ENCODE assay signal across 8 mouse cellular contexts in genomic region chr11:120630881-120631725, GRCm38 (mm10). TPM values are rescaled to one million over a fixed set of nuclear protein-coding genes. Genes with fewer than 3 reads are reported as not detected.
DNase-seq lines count a peak whose midpoint lies in the region; ATAC-seq lines count a peak whose summit lies in the region.

No protein-coding gene starts in this region.

- DNase-seq in heart, adult 11 months, result peak; percentile 85
- DNase-seq in heart, adult 8-10 months (ENCODE audit: low spot score), result no peak
- peak; percentile 38 for DNase-seq in MN1 (ENCODE audit: low spot score)
- DNase-seq in thymus, postnatal 14 days, result peak; percentile 50
- DNase-seq in adrenal gland, adult 18-20 months (ENCODE audit: low spot score in 2 of 2), result no peak
- no peak for DNase-seq in adrenal gland, postnatal 25 days

- peak overlapping the region; percentile 95; the same call in 1 of the 2 replicates for H3K4me3 ChIP-seq in hindbrain, embryonic 12.5 days
- H3K4me3 ChIP-seq in limb, embryonic 15.5 days, result 0 out of 2 replicates have a peak overlapping the region, but pooled peaks have one; percentile 99

- no peaks in the 10 kb centered on the region for H3K9me3 ChIP-seq in hindbrain, embryonic 12.5 days (replicated peaks)
- no peaks in the 10 kb centered on the region for H3K9me3 ChIP-seq in limb, embryonic 15.5 days

- no peaks in the 10 kb centered on the region for H3K27me3 ChIP-seq in hindbrain, embryonic 12.5 days
- no peaks in the 10 kb centered on the region for H3K27me3 ChIP-seq in limb, embryonic 15.5 days

- H3K36me3 ChIP-seq in hindbrain, embryonic 12.5 days, result peaks cover 27% of the 10 kb centered on the region
- H3K36me3 ChIP-seq in limb, embryonic 15.5 days, result peaks cover 27% of the 10 kb centered on the region

- H3K27ac ChIP-seq in hindbrain, embryonic 12.5 days, result no peak overlapping the region
- 0 out of 2 replicates have a peak overlapping the region, but pooled peaks have one; percentile 64 for H3K27ac ChIP-seq in limb, embryonic 15.5 days

- peak overlapping the region; percentile 33 for H3K9ac ChIP-seq in hindbrain, embryonic 12.5 days
- H3K9ac ChIP-seq in limb, embryonic 15.5 days, result no peak overlapping the region

- 41% methylated on average over 7 of the region's 7 CpGs for WGBS in hindbrain, embryonic 12.5 days
- WGBS in limb, embryonic 15.5 days, result 34% methylated on average over 7 of the region's 7 CpGs

- no peak for ATAC-seq in hindbrain, embryonic 12.5 days (ENCODE audit: low FRiP score)
- no peak for ATAC-seq in limb, embryonic 15.5 days (ENCODE audit: insufficient number of reproducible peaks, low FRiP score, low TSS enrichment, low read depth)

- H3K4me1 ChIP-seq in hindbrain, embryonic 12.5 days, result peaks cover 36% of the 10 kb centered on the region
- peaks cover 38% of the 10 kb centered on the region for H3K4me1 ChIP-seq in limb, embryonic 15.5 days

- H3K4me2 ChIP-seq in hindbrain, embryonic 12.5 days (replicated peaks), result peak overlapping the region; percentile 82; the same call in 1 of the 2 replicates
- peak overlapping the region; percentile 80 for H3K4me2 ChIP-seq in limb, embryonic 15.5 days

RNA-seq across cellular contexts. Expression of gene Mafg, which starts 2.3 kb away (rescaled TPM):
- 10 to 100 TPM; 33.0 to 47.3 (median 39.2) TPM for total RNA-seq in heart, adult 8-10 months (2022)
- polyA plus RNA-seq in hindbrain, embryonic 12.5 days (2016; fragmentation: Nextera tagmentation; extraction: Ambion mirVana), result 40.1 TPM in 2 replicates
- polyA plus RNA-seq in limb, embryonic 15.5 days (2015; fragmentation: Nextera tagmentation; extraction: Ambion mirVana), result 26.6 and 32.9 TPM in 2 replicates
- 10 to 100 TPM; 56.3 to 69.3 TPM for total RNA-seq in adrenal gland, adult 18-20 months (2021)
- 69.7 and 76.5 TPM in 2 replicates for total RNA-seq in adrenal gland, postnatal 25 days (2021)

RNA-seq across cellular contexts. Expression of gene Sirt7, which starts 6.1 kb away (rescaled TPM):
- total RNA-seq in heart, adult 8-10 months (2022), result 10 to 100 TPM in 1 of 4 experiments, 1 to 10 TPM in 3; 6.5 to 10.6 (median 7.6) TPM
- polyA plus RNA-seq in hindbrain, embryonic 12.5 days (2016; fragmentation: Nextera tagmentation; extraction: Ambion mirVana), result 43.9 and 50.0 TPM in 2 replicates
- 32.9 and 33.4 TPM in 2 replicates for polyA plus RNA-seq in limb, embryonic 15.5 days (2015; fragmentation: Nextera tagmentation; extraction: Ambion mirVana)
- total RNA-seq in adrenal gland, adult 18-20 months (2021), result 10 to 100 TPM; 34.3 to 70.6 TPM
- total RNA-seq in adrenal gland, postnatal 25 days (2021), result 82.5 and 103 TPM in 2 replicates

RNA-seq across cellular contexts. Expression of gene Pycr1, which starts 12.5 kb away (rescaled TPM):
- 1 to 10 TPM in 3 of 4 experiments, under 1 TPM in 1; 0.91 to 2.8 (median 1.8) TPM for total RNA-seq in heart, adult 8-10 months (2022)
- 28.5 and 28.8 TPM in 2 replicates for polyA plus RNA-seq in hindbrain, embryonic 12.5 days (2016; fragmentation: Nextera tagmentation; extraction: Ambion mirVana)
- polyA plus RNA-seq in limb, embryonic 15.5 days (2015; fragmentation: Nextera tagmentation; extraction: Ambion mirVana), result 61.6 and 72.1 TPM in 2 replicates
- total RNA-seq in adrenal gland, adult 18-20 months (2021), result 1 to 10 TPM; 1.4 to 2.1 TPM
- 1.3 TPM in 2 replicates for total RNA-seq in adrenal gland, postnatal 25 days (2021)

RNA-seq across cellular contexts. Expression of gene Pcyt2, which starts 13.4 kb away (rescaled TPM):
- total RNA-seq in heart, adult 8-10 months (2022), result 10 to 100 TPM; 48.1 to 64.4 (median 60.5) TPM
- polyA plus RNA-seq in hindbrain, embryonic 12.5 days (2016; fragmentation: Nextera tagmentation; extraction: Ambion mirVana), result 145 and 148 TPM in 2 replicates
- 130 and 136 TPM in 2 replicates for polyA plus RNA-seq in limb, embryonic 15.5 days (2015; fragmentation: Nextera tagmentation; extraction: Ambion mirVana)
- 100 to 1,000 TPM; 300 to 301 TPM for total RNA-seq in adrenal gland, adult 18-20 months (2021)
- total RNA-seq in adrenal gland, postnatal 25 days (2021), result 344 and 351 TPM in 2 replicates

RNA-seq across cellular contexts. Expression of gene Myadml2, which starts 16.9 kb away (rescaled TPM):
- total RNA-seq in heart, adult 8-10 months (2022), result 100 to 1,000 TPM in 2 of 4 experiments, 10 to 100 TPM in 2; 90.6 to 123 (median 103) TPM
- polyA plus RNA-seq in hindbrain, embryonic 12.5 days (2016; fragmentation: Nextera tagmentation; extraction: Ambion mirVana), result 0.39 and 0.60 TPM in 2 replicates
- 0.61 and 4.0 TPM in 2 replicates for polyA plus RNA-seq in limb, embryonic 15.5 days (2015; fragmentation: Nextera tagmentation; extraction: Ambion mirVana)
- under 1 TPM in 1 of 2 experiments, not detected in 1; 0.99 TPM for total RNA-seq in adrenal gland, adult 18-20 months (2021)
- not detected in 2 replicates for total RNA-seq in adrenal gland, postnatal 25 days (2021)

Comparison
In these comparisons a context has a peak if more than half of its experiments do, and no peak if none do; other contexts are left out.
1. DNase-seq: peak in heart, adult 11 months (single experiment), MN1 (single experiment) and thymus, postnatal 14 days (single experiment); none in heart, adult 8-10 months (single experiment), adrenal gland, adult 18-20 months (0 of 2) and adrenal gland, postnatal 25 days (single experiment).